Mouse (Mus musculus) stomach, embryonic 15.5 days (tissue): Measurements from ENCODE around the gene Gcnt4. TPM values are rescaled to one million over a fixed set of nuclear protein-coding genes. Genes with fewer than 3 reads are reported as not detected.

Experiments used
- ATAC-seq: fragments of 200-750 bp; cut with Nextera tagmentation; 2 replicates; pipeline ENCODE4 v1.8.0; 2017; ENCODE audit warnings: low read depth, moderate number of reproducible peaks, moderate TSS enrichment; ENCODE audit not compliant: insufficient read depth, low FRiP score
- H3K27ac ChIP-seq: fragments of 300-500 bp; sonication (generic); 2 replicates; pipeline ENCODE4 v1.5.1; 2015; ENCODE audit warnings: mild to moderate bottlenecking, inconsistent platforms
- H3K27me3 ChIP-seq: fragments of 300-500 bp; sonication (generic); replicated peaks from 2 replicates; pipeline ENCODE4 v1.6.1; 2015; ENCODE audit warnings: inconsistent platforms
- H3K36me3 ChIP-seq: fragments of 300-500 bp; sonication (generic); 2 replicates; pipeline ENCODE4 v1.6.1; 2015; ENCODE audit warnings: inconsistent platforms
- H3K4me1 ChIP-seq: fragments of 300-500 bp; sonication (generic); 2 replicates; pipeline ENCODE4 v1.6.1; 2015; ENCODE audit warnings: inconsistent platforms
- H3K4me2 ChIP-seq: fragments of 300-500 bp; sonication (generic); 2 replicates; pipeline ENCODE4 v1.6.1; 2015; ENCODE audit warnings: mild to moderate bottlenecking, inconsistent platforms
- H3K4me3 ChIP-seq: fragments of 300-500 bp; sonication (generic); replicated peaks from 2 replicates; pipeline ENCODE4 v1.5.1; 2015; ENCODE audit warnings: inconsistent platforms
- H3K9ac ChIP-seq: fragments of 300-500 bp; sonication (generic); 2 replicates; pipeline ENCODE4 v1.6.1; 2015; ENCODE audit warnings: inconsistent platforms
- H3K9me3 ChIP-seq: fragments of 300-500 bp; sonication (generic); 2 replicates; pipeline ENCODE4 v1.6.1; 2016; ENCODE audit warnings: inconsistent platforms
- WGBS: fragments of 180-500 bp; shearing (Covaris S2); methylation state at CpG from one replicate; pipeline ENCODE4 v1.1.7; 2015; 5-methylcytosine and 5-hydroxymethylcytosine counted together
- polyA plus RNA-seq: library from polyadenylated mRNA; unstranded; fragments of >200 nt; fragmentation: Nextera tagmentation; extraction: Ambion mirVana; gene quantifications from 2 replicates; pipeline ENCODE4 v1.2.1, GENCODE M21; 2015

The Gcnt4 gene
- polyA plus RNA-seq, 1 experiment from 2014 or later = 1.5 TPM

DNA sequence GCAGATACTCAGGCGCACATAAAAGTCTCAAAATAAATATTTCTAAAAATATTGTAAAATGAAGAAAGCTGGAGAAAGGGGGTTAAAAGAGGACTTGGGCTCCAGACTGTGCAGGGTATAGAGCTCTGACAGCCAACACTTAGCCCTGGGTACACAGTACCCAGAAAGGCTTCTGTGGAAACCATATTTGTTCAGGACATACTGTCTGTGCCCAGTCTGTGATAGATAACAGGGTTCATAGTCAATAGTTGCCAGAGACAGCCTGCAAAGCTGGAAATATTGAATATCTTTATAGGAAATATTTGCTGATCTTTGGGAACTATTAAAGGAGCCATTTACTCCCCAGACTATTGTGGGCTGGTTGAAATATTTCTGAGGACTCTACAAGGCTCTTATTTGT lies 35.5 kb downstream of the Gcnt4 start:
- Histone ChIP-seq H3K27me3 (no peaks in the 10 kb centered on the region), H3K9me3 (no peaks in the 10 kb centered on the region), H3K4me1 (no peaks in the 10 kb centered on the region), H3K4me3 (no peak overlapping the region), H3K9ac (no peak overlapping the region), H3K36me3 (no peaks in the 10 kb centered on the region), H3K4me2 (no peak overlapping the region), H3K27ac (no peak overlapping the region)
- WGBS = 84% methylated on average over 1 of the region's 1 CpGs
- ATAC-seq = no peak

DNA sequence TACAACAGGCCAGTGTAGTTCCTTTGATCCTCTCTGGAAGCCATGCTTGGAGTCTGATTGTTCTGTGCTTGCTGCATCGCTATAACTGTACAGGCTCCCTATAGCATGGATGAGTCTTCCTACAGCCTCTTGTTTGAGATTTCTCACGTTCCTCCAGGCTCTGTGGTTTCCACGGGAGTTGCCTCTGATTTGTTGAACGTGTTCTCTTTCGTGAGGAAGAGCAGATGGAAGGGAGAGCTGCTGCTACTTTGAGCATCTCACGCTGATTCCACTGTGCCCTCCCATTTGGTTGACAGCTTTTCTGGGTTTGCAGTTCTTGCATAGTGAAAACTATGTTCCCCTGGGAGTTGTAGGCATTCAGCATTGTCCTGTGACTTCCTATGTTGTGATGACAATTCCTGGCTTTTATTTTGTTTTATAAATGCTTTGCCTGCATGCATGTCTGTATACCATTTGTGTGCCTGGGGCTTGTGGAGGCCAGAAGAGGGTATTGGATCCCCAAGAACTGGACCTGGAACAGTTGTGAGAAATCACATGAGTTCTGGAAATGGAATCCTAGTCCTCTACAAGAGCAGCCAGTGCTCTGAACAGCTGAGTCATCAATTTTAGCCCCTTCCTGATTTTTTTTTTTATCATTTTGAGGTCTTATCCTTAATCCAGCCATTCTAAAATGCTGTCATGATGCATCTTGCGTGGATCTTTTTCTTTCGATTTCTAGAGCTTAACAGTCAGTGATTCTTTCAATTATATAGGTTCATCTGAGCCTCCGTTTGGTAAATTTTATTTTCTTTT lies 37.1 kb downstream of the Gcnt4 start:
- Histone ChIP-seq H3K4me2 (no peak overlapping the region), H3K9ac (no peak overlapping the region)

DNA sequence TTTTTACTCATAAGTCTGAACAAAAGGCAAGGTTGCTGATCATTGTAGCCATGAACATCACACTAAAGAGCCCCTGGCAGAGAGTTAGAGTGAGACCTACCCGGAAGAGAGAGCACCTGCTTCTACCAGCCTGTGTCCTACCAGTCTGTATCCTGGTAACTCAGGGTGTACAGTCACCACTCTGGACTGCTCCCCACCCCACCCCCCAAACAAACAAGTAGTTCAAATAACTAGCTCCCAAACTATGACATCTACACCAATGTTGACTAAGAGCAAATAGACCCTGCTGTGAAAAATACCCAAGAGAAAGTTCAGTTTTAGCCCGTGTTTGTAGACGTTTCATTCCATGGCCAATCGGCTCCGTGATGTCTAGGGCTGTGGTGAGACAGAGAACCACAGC lies 38.3 kb downstream of the Gcnt4 start:
- H3K36me3 ChIP-seq = no peaks in the 10 kb centered on the region
- H3K4me2 ChIP-seq = no peak overlapping the region
- no peaks in the 10 kb centered on the region for H3K4me1 ChIP-seq
- no peaks in the 10 kb centered on the region for H3K27me3 ChIP-seq
- no peaks in the 10 kb centered on the region for H3K9me3 ChIP-seq
- 62% methylated on average over 5 of the region's 5 CpGs for WGBS
- H3K9ac ChIP-seq = no peak overlapping the region
- peak; percentile 95 for ATAC-seq
- no peak overlapping the region for H3K4me3 ChIP-seq
- 0 out of 2 replicates have a peak overlapping the region, but pooled peaks have one; percentile 31 for H3K27ac ChIP-seq

More for the DNA sequence above, 37.1 kb downstream of the Gcnt4 start:
- WGBS = 77% methylated on average over 9 of the region's 9 CpGs
- Histone ChIP-seq H3K27ac (no peak overlapping the region), H3K27me3 (no peaks in the 10 kb centered on the region), H3K9me3 (no peaks in the 10 kb centered on the region), H3K36me3 (no peaks in the 10 kb centered on the region), H3K4me1 (no peaks in the 10 kb centered on the region), H3K4me3 (no peak overlapping the region)
- ATAC-seq = no peak

- Histone ChIP-seq H3K9ac (no peak overlapping the region), H3K9me3 (no peaks in the 10 kb centered on the region), H3K4me3 (no peak overlapping the region), H3K4me2 (no peak overlapping the region), H3K36me3 (no peaks in the 10 kb centered on the region), H3K27ac (no peak overlapping the region), H3K27me3 (no peaks in the 10 kb centered on the region), H3K4me1 (no peaks in the 10 kb centered on the region)
- ATAC-seq = no peak
- WGBS = 81% methylated on average over 7 of the region's 7 CpGs
These were observed 40.5 kb downstream of the Gcnt4 start for GRCm38 (mm10) chr13:96964981-96965380.

DNA sequence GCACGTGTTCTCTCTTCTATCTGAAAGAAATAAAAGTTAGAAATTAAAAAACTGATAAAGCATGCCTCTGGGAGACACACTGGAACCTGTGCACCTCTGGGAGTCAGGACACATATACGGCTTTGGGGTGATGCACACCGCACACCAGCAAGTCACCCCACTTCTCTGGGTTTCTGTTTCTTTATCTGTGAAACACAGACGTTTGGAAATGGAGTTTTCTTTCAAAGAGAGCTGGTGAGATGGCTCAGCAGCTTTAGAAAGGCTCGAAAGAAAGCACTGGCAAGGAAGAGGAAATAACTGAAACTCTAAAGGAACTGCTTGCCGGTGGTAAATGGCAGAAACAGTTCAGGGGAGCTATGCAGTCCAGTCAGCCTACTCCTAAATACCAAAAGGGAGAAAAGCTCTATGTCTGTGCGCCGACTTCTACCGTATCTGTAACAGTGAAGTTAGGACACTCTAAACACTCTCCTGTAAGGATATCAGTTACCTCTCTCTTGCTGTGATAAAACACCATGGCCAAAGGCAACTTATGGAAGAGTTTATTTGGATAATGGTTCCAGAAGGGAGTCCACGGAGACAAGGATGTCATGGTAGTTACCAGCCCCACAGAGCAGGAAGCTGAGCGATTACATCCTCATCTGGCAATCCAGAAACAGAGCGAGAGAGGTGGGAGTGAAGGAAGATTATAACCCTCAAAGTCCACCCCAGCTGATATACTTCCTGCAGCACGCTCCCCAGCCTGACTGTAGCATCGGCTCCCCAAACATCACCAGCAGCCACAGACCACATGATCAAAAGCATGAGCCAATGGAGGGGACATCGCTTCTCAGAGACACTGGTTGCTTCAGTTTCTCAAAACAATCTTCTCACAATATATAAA lies 42.0 kb downstream of the Gcnt4 start:
- Histone ChIP-seq H3K27ac (no peak overlapping the region), H3K4me3 (no peak overlapping the region)
- no peak for ATAC-seq

DNA sequence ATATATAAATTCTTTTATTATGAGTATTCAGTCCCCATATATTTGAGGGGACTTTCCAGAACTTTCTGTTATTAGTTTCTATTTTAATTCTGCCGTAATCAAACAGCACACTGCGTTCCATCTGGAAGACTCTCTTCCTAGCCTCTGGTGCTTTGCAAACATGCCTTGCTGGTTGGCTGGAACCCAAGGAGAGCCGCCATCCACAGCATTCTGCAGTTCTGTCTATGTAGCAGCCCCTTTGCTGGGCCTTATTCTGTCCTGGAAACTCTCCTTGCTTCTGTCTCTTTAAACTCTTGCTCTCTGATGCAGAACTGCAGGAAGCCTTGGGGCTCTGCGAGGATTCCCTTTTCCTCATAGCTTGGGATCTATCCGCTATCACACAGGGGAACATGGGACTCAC lies 42.6 kb downstream of the Gcnt4 start:
- Histone ChIP-seq H3K36me3 (no peaks in the 10 kb centered on the region), H3K27ac (peak overlapping the region; percentile 40; the same call in 1 of the 2 replicates), H3K4me1 (no peaks in the 10 kb centered on the region), H3K4me3 (no peak overlapping the region), H3K27me3 (no peaks in the 10 kb centered on the region), H3K9ac (no peak overlapping the region), H3K4me2 (no peak overlapping the region), H3K9me3 (no peaks in the 10 kb centered on the region)
- no peak for ATAC-seq
- 62% methylated on average over 5 of the region's 5 CpGs for WGBS

More for the DNA sequence above, 42.0 kb downstream of the Gcnt4 start:
- Histone ChIP-seq H3K9me3 (no peaks in the 10 kb centered on the region), H3K9ac (no peak overlapping the region), H3K36me3 (no peaks in the 10 kb centered on the region), H3K4me1 (no peaks in the 10 kb centered on the region), H3K4me2 (no peak overlapping the region), H3K27me3 (no peaks in the 10 kb centered on the region)
- 69% methylated on average over 15 of the region's 15 CpGs for WGBS

DNA sequence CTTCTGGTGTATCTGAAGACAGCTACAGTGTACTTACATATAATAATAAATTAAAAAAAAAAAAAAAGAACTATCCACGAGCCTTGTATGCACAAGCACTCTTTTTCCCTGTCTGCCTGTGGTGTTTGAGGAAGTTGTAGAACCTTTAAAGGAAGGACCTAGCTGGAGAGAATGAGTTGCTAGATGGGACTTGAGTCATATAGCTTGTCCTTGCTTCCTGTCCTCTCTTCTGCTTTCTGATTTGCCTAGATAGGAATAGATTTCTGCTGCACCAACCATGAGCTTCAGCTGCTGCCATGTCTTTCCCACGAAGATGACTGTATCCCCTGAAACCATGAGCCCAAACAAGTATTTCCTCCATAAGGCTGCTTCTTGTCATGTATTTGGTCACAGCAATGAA lies 43.3 kb downstream of the Gcnt4 start:
- Histone ChIP-seq H3K27me3 (no peaks in the 10 kb centered on the region), H3K4me2 (no peak overlapping the region), H3K36me3 (no peaks in the 10 kb centered on the region), H3K4me3 (no peak overlapping the region), H3K9ac (no peak overlapping the region), H3K9me3 (no peaks in the 10 kb centered on the region), H3K4me1 (no peaks in the 10 kb centered on the region), H3K27ac (no peak overlapping the region)
- ATAC-seq = no peak
- 83% methylated on average over 2 of the region's 2 CpGs for WGBS

DNA sequence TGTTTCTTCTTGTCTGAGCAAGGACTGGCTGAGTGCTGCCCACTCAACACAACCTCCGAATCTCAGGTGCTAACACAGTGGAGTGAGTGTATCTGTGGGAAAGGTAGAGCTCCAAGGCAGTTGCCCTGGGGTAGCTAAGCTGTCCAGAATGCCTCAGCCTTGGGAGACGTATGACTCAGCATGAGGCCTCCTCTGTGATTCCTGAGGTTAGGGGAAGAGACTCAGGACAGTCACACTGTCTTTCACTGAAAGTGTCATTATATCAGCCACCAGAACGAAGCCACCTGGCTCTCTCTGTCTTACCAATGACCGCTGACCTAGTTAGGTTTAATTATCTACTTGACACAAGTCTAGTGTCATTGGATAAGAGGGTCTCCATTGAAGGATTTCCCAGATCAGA lies 46.6 kb downstream of the Gcnt4 start:
- Histone ChIP-seq H3K4me1 (no peaks in the 10 kb centered on the region), H3K4me2 (no peak overlapping the region), H3K27me3 (no peaks in the 10 kb centered on the region), H3K27ac (no peak overlapping the region), H3K9ac (no peak overlapping the region), H3K36me3 (no peaks in the 10 kb centered on the region), H3K4me3 (no peak overlapping the region), H3K9me3 (no peaks in the 10 kb centered on the region)
- 88% methylated on average over 4 of the region's 4 CpGs for WGBS
- ATAC-seq = no peak

DNA sequence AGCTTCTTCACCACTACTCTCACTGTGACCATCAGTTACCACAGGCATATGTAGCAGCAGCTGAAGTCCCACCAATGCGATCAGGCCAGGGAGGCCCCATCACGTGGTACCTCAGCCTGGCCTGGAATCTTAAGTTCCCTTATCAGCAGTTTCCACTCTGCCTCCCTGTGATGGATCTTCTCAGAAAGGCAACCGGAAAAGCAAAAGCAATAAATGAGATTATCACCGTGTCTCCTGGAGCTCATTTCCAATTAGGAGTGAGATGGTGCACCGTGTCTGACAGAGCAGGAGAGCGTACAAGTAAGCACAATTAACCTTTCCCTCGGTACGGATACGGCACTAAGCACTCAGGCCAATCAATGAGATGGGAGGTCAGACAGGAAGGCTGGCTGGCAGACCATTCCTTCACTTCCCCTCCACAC lies 47.4 kb downstream of the Gcnt4 start:
- peak; percentile 88; the same call in 1 of the 2 replicates for ATAC-seq
- H3K9ac ChIP-seq = no peak overlapping the region
- no peak overlapping the region for H3K4me2 ChIP-seq
- WGBS = 44% methylated on average over 9 of the region's 9 CpGs
- no peak overlapping the region for H3K27ac ChIP-seq
- no peaks in the 10 kb centered on the region for H3K36me3 ChIP-seq
- no peak overlapping the region for H3K4me3 ChIP-seq
- no peaks in the 10 kb centered on the region for H3K27me3 ChIP-seq
- no peaks in the 10 kb centered on the region for H3K9me3 ChIP-seq
- H3K4me1 ChIP-seq = no peaks in the 10 kb centered on the region

- ATAC-seq = no peak
- H3K36me3 ChIP-seq = no peaks in the 10 kb centered on the region
- no peak overlapping the region for H3K27ac ChIP-seq
- no peak overlapping the region for H3K4me2 ChIP-seq
- no peak overlapping the region for H3K9ac ChIP-seq
- no peaks in the 10 kb centered on the region for H3K4me1 ChIP-seq
- H3K4me3 ChIP-seq = no peak overlapping the region
- 83% methylated on average over 4 of the region's 4 CpGs for WGBS
- H3K27me3 ChIP-seq = no peaks in the 10 kb centered on the region
- no peaks in the 10 kb centered on the region for H3K9me3 ChIP-seq
These were observed 48.8 kb downstream of the Gcnt4 start for GRCm38 (mm10) chr13:96973318-96973717.

- Histone ChIP-seq H3K27me3 (no peaks in the 10 kb centered on the region), H3K27ac (no peak overlapping the region), H3K4me3 (no peak overlapping the region), H3K9me3 (no peaks in the 10 kb centered on the region), H3K36me3 (no peaks in the 10 kb centered on the region), H3K4me1 (no peaks in the 10 kb centered on the region), H3K4me2 (no peak overlapping the region), H3K9ac (no peak overlapping the region)
- ATAC-seq = no peak
- 87% methylated on average over 6 of the region's 6 CpGs for whole genome bisulfite sequencing
These were observed 52.6 kb downstream of the Gcnt4 start for GRCm38 (mm10) chr13:96976986-96977595.

- Histone ChIP-seq H3K9ac (no peak overlapping the region), H3K4me2 (no peak overlapping the region)
These were observed 56.1 kb downstream of the Gcnt4 start for GRCm38 (mm10) chr13:96980561-96980960.

More at GRCm38 (mm10) chr13:96980561-96980960, 56.1 kb downstream of the Gcnt4 start:
- H3K4me3 ChIP-seq = no peak overlapping the region
- H3K27me3 ChIP-seq = no peaks in the 10 kb centered on the region
- H3K36me3 ChIP-seq = no peaks in the 10 kb centered on the region
- no peaks in the 10 kb centered on the region for H3K4me1 ChIP-seq
- H3K27ac ChIP-seq = no peak overlapping the region
- no peaks in the 10 kb centered on the region for H3K9me3 ChIP-seq
- no peak for ATAC-seq
